Mouse (Mus musculus): ENCODE measurements at regions not wholly inside any gene's neighbourhood (a gene's known extent, or its start where the extent isn't known, plus 50 kb on each side); places are given as distances from the start of the nearest gene placed in this dataset.

GRCm38 (mm10) chr12:106291476-106292046 lies 281.5 kb downstream of the Vrk1 start:
- no peak for TF ChIP-seq GATA1 (IDR thresholded peaks at IDR 0.05; ENCODE audit: borderline replicate concordance, low read length)
- TF ChIP-seq FLI1 (IDR thresholded peaks at IDR 0.05; ENCODE audit: low read length), result no peak
